Mouse (Mus musculus) cerebellum, adult 2 months (tissue): ENCODE results near the gene Izumo4. TPM values are rescaled to one million over a fixed set of nuclear protein-coding genes. Genes with fewer than 3 reads are reported as not detected.
A peak's percentile ranks its signal among the peaks of the same experiment; 100 is the strongest.

Source experiments
- DNase-seq, 2 experiments: peaks; one replicate each; pipeline ENCODE4 v3.0.0; 2021
- H3K27ac ChIP-seq: fragments of 200-500 bp; 2 replicates; pipeline ENCODE4 v1.5.1; 2012; ENCODE audit warnings: low read length, control low read depth, inconsistent platforms; ENCODE audit not compliant: insufficient read depth
- H3K27me3 ChIP-seq: fragments of 200-500 bp; 2 replicates; pipeline ENCODE4 v1.6.1; 2012; ENCODE audit warnings: inconsistent platforms, mild to moderate bottlenecking, low read length, moderate library complexity; ENCODE audit not compliant: control insufficient read depth, insufficient read depth
- H3K4me1 ChIP-seq: fragments of 200-500 bp; 2 replicates; pipeline ENCODE4 v1.6.1; 2011; ENCODE audit warnings: low read length; ENCODE audit not compliant: control insufficient read depth, insufficient read depth
- H3K4me3 ChIP-seq: fragments of 200-500 bp; replicated peaks from 2 replicates; pipeline ENCODE3; 2011; ENCODE audit warnings: mild to moderate bottlenecking, low read depth, low read length, control low read depth; ENCODE audit not compliant: insufficient read depth
- CTCF ChIP-seq: fragments of 200-500 bp; IDR thresholded peaks from 2 replicates; pipeline ENCODE4 v1.5.1; 2011; ENCODE audit warnings: low read depth, mild to moderate bottlenecking, control low read depth, low read length, moderate library complexity, borderline replicate concordance; ENCODE audit not compliant: insufficient read depth
- POLR2A ChIP-seq: fragments of 200-500 bp; IDR thresholded peaks from 2 replicates; pipeline ENCODE4 v1.6.1; 2011; ENCODE audit warnings: low read length, control low read depth, borderline replicate concordance; ENCODE audit not compliant: insufficient read depth
- WGBS: fragments of 180-500 bp; shearing (Covaris S2); methylation state at CpG from one replicate; pipeline ENCODE4 v1.1.7; 2018; 5-methylcytosine and 5-hydroxymethylcytosine counted together
- polyA plus RNA-seq: library from polyadenylated mRNA; depleted of rRNA; stranded (reverse); fragments of >200 nt; gene quantifications from 2 replicates; pipeline ENCODE4 v1.2.3, GENCODE M21; 2012

The Izumo4 gene
- polyA plus RNA-seq, 1 experiment = 112 TPM

DNA sequence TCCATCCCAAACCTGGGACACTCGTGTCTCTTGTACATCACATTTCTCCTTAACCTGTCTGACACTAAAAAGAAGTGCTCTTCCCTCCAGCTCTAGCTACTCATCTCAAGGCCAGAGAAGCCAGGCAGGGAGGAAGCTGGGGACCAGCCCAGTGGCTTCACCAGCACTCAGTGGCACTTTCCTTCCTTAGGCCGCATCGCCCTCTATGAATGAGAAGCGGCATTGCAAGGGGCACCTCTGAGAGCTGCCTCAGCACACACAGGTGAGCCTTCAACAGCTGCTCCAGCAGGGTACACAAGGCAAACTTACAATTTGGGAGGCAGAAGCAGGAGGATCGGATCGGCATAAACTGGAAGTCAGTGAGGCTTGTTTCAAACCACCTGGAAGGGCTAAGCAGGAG, 17.8 kb upstream of the Izumo4 start:
- no peak overlapping the region for H3K27ac ChIP-seq
- TF ChIP-seq POLR2A = no peak
- TF ChIP-seq CTCF = peak; percentile 81
- H3K4me3 ChIP-seq = no peak overlapping the region
- DNase-seq = peak; percentile 68 to 70
- H3K27me3 ChIP-seq = no peaks in the 10 kb centered on the region
- peaks cover 13% of the 10 kb centered on the region for H3K4me1 ChIP-seq
- 60% methylated on average over 6 of the region's 6 CpGs for WGBS

DNA sequence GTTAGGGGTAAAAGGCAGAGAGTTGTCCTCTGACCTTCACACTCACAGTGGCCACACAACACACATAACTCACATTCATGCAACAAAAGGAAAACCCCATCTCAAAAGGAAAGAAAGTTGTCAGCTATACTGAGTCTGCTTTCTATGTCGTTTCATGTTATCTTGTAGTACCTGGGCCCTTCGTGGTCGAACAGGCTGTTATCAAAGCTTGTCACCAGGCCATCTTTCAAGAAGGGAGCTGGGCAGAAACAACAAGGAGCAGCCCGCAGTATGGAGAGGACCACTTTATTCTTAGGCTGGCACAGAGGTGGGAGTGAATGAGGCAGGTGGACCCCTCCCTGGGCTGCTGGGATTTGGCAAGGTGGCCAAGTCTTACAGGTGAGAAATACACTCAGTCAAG, 17.0 kb upstream of the Izumo4 start:
- no peak for DNase-seq
- no peaks in the 10 kb centered on the region for H3K27me3 ChIP-seq
- no peak overlapping the region for H3K4me3 ChIP-seq
- H3K27ac ChIP-seq = no peak overlapping the region
- WGBS = 88% methylated on average over 4 of the region's 4 CpGs
- H3K4me1 ChIP-seq = peaks cover 5% of the 10 kb centered on the region; the same call in 1 of the 2 replicates
- TF ChIP-seq POLR2A = no peak
- TF ChIP-seq CTCF = no peak

DNA sequence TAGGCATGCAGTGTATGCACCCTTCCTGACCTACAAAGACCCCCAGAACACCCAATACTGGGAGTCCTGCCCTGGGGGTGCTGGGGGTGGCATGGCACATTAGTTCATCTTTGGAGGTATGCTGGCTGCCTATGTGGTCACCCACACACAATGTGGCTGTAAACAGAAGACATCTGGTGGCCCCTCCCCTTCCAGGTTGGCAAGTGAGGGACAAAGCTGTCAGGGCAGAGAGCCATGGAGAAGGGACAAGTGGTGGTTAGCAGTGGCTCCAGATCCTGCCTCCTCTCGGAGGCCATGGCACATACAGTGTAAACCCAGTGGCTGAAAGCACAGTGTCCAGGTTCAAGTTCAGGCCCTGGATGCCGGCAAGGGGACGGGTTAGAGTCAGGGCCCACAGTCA, 15.4 kb upstream of the Izumo4 start:
- no peak for DNase-seq
- WGBS = 62% methylated on average over 3 of the region's 3 CpGs
- H3K27me3 ChIP-seq = no peaks in the 10 kb centered on the region
- H3K4me3 ChIP-seq = no peak overlapping the region
- H3K27ac ChIP-seq = no peak overlapping the region
- H3K4me1 ChIP-seq = peaks cover 5% of the 10 kb centered on the region; the same call in 1 of the 2 replicates
- TF ChIP-seq CTCF (no peak), POLR2A (no peak)

DNA sequence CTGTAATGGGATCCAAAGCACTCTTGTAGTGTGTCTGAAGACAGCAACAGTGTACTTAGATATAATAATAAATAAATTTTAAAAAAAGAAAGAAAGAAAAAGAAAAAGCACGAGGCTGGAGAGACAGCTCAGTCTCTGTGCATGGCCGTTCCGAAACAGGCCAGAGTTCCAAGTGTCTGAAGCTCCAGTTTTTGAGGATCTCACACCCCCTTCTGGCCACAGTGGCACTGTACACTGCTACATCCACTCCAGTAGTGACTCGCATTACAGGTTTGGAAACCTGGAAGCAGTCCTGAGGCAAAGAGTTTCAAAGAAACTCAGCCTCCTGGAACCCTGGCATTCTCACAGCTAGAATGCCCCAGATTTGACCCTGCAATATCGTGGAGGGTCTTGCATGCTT, 14.1 kb upstream of the Izumo4 start:
- TF ChIP-seq POLR2A (no peak), CTCF (peak; percentile 74)
- WGBS = 17% methylated on average over 5 of the region's 5 CpGs
- H3K27ac ChIP-seq = no peak overlapping the region
- peaks cover 5% of the 10 kb centered on the region; the same call in 1 of the 2 replicates for H3K4me1 ChIP-seq
- H3K27me3 ChIP-seq = no peaks in the 10 kb centered on the region
- DNase-seq = peak; percentile 79
- no peak overlapping the region for H3K4me3 ChIP-seq

DNA sequence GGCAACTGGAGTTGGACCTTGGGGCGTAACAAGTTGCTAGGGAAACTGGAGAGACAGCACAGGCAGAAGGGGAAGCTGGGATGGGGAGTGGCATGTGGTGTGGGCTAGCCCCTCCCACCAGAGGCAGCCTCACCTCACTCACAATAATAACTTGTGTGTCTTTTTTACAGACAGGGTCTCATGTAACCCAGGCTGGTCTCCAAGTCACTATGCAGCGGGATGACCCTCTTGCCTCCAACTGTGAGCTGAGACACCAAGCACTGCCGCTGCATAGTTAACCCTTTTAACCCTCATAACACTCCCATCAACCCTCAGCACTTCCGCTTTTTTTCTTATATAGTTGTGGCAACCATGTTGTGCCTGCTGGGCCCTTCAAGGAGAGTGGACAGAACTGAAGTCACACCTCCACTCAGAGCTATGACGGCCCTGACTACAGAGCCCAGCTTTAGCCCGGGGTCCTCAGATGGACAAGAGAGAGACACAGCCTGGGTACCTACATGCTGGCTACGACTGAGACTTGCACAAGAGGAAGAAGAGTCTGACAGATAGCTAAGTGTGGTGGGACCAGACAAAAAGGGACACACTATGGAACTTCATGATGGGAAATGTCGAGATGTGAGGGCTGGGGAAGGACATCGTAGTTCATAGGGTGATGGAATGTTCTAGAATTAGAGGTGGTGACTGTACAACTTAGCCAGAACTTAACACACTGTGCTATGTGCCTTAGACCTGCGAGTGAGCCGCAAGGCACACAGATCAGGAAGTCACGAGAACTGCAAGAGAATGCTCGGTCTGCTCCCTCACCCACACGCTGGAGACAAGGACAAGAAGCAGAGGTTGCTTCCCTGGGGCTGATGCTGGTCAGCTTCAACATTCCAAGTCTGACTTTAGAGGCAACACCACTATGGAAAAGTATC, 9.5 kb upstream of the Izumo4 start:
- no peak for DNase-seq
- no peak overlapping the region for H3K27ac ChIP-seq
- H3K4me1 ChIP-seq = peaks cover 5% of the 10 kb centered on the region; the same call in 1 of the 2 replicates
- H3K4me3 ChIP-seq = no peak overlapping the region
- H3K27me3 ChIP-seq = no peaks in the 10 kb centered on the region
- no peak for TF ChIP-seq CTCF
- no peak for TF ChIP-seq POLR2A
- 77% methylated on average over 14 of the region's 14 CpGs for WGBS

DNA sequence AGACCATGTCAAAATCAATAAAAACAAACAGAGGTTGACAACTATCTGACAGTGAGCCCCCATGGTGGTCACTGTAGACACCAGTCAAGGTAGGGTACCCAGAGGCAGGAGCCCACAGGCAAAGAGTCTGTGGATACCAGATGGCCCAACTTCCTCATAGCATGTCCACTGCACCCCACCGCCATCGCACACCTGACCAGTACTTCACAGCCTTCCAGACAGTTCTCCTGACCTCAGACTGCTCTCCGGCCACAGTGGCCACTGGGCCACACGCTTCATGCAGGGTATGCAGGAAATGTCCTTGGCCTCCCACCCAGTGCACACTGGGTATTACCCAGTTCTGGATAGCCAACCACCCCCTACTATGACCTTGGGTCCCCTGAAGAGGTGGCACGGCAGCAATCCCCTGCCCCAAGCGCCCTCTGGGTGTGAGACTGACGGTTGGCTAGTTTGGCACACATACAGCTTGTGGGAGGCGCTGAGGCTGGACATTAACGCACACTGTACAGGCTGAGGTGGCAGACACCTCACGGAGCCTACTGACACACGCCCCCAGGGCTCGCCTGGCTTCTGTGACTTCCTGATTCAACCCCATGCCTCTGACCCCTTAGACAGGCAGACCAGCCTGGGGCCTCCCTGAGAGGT, 8.5 kb upstream of the Izumo4 start:
- no peak for DNase-seq
- TF ChIP-seq POLR2A = no peak
- TF ChIP-seq CTCF = no peak
- Histone ChIP-seq H3K4me1 (peaks cover 11% of the 10 kb centered on the region; the same call in 1 of the 2 replicates), H3K4me3 (no peak overlapping the region), H3K27me3 (no peaks in the 10 kb centered on the region), H3K27ac (no peak overlapping the region)
- 66% methylated on average over 12 of the region's 12 CpGs for WGBS

DNA sequence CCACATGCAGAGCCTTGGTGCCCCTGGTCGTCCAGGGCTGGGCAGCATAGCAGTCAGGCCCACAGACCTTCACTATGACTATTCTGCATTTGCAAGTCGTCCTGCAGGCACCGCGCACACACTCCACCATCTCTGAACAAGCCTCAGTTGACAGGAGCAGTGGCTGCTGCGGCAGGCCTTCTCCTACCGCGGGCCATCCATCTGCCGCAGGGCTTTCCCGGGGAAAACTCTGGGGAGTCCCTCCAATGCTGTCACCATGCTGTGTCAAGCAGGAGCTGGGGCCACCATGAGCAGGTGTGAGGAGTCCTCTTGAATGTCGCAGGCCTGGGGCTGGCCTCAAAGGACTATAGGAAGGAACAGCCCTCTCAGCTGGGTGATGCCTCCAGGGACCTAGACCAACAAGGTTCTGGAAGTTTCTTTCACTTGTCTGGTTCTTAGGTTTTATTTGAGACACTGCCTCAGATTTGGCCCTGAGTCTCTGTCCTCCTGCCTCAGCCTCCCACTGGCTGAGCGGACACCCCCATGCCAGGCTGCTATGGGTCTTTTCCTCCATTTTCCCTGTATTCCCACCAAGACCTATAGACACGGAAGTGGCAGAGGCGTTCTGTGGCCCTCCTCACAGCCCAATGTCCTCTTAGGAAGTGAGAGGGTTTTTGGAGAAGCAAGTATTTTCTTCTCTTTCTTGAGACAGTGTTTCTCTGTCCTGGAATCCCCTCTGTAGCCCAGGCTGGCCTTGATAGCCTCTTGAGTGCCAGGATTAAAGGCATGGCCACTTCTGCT, 7.6 kb upstream of the Izumo4 start:
- H3K27ac ChIP-seq = no peak overlapping the region
- WGBS = 69% methylated on average over 13 of the region's 13 CpGs
- no peaks in the 10 kb centered on the region for H3K27me3 ChIP-seq
- peaks cover 11% of the 10 kb centered on the region; the same call in 1 of the 2 replicates for H3K4me1 ChIP-seq
- no peak overlapping the region for H3K4me3 ChIP-seq
- no peak for TF ChIP-seq CTCF
- TF ChIP-seq POLR2A = no peak
- DNase-seq = no peak
